Mouse (Mus musculus): Measurements from ENCODE around the gene Fcrl5.
A peak's percentile ranks its signal among the peaks of the same experiment; 100 is the strongest.

- TF ChIP-seq CTCF (IDR thresholded peaks at IDR 0.05; ENCODE audit: control insufficient read depth, insufficient read depth, low read length) (peak; percentile 70), POLR2A (IDR thresholded peaks at IDR 0.05; ENCODE audit: borderline replicate concordance, control insufficient read depth, low read depth, low read length) (no peak)
These were observed 63.5 kb downstream of the Fcrl5 start for GRCm38 (mm10) chr3:87499072-87499471.

Measured in bone marrow, adult 2 months (tissue).